Mouse (Mus musculus): Measurements from ENCODE around the gene Far2.
"Not testable (repeated sequence)": the region's sequence is repeated elsewhere in the genome, so short reads cannot be mapped to it uniquely, and the experiment has no call there.

The Far2 gene

GRCm38 (mm10) chr6:148116907-148117306, 69.8 kb downstream of the Far2 start:
- DNase-seq (ENCODE audit: low spot score in 2 of 2), result no peak

- no peak for DNase-seq (ENCODE audit: low spot score in 2 of 2)
Observed at GRCm38 (mm10) chr6:148117696-148118095, 70.6 kb downstream of the Far2 start.

- DNase-seq (ENCODE audit: low spot score in 2 of 2), result no peak
Observed at GRCm38 (mm10) chr6:148120703-148121102, 73.6 kb downstream of the Far2 start.

GRCm38 (mm10) chr6:148126851-148127250, 79.8 kb downstream of the Far2 start:
- peak; percentile 11 to 18 for DNase-seq (ENCODE audit: low spot score in 2 of 2)

GRCm38 (mm10) chr6:148132314-148132713, 85.3 kb downstream of the Far2 start:
- DNase-seq (ENCODE audit: low spot score in 2 of 2), result no peak

- no peak for DNase-seq (ENCODE audit: low spot score in 2 of 2)
Observed at GRCm38 (mm10) chr6:148133536-148133935, 86.5 kb downstream of the Far2 start.

- DNase-seq (ENCODE audit: low spot score in 2 of 2), result peak; percentile 75 to 79
Observed at GRCm38 (mm10) chr6:148135769-148136382, 88.8 kb downstream of the Far2 start.

- DNase-seq (ENCODE audit: low spot score in 2 of 2), result no peak
Observed at GRCm38 (mm10) chr6:148139288-148139995, 92.4 kb downstream of the Far2 start.

GRCm38 (mm10) chr6:148141874-148142273, 94.8 kb downstream of the Far2 start:
- no peak for DNase-seq (ENCODE audit: low spot score in 2 of 2)

- DNase-seq (ENCODE audit: low spot score in 2 of 2), result no peak
Observed at GRCm38 (mm10) chr6:148142421-148142820, 95.4 kb downstream of the Far2 start.

- not testable (repeated sequence) for DNase-seq (ENCODE audit: low spot score in 2 of 2)
Observed at GRCm38 (mm10) chr6:148152305-148152704, 105.2 kb downstream of the Far2 start.

GRCm38 (mm10) chr6:148172904-148173303, 125.8 kb downstream of the Far2 start:
- DNase-seq (ENCODE audit: low spot score in 2 of 2), result no peak

GRCm38 (mm10) chr6:148185694-148186093, 138.6 kb downstream of the Far2 start:
- DNase-seq (ENCODE audit: low spot score in 2 of 2), result no peak

GRCm38 (mm10) chr6:148193972-148194701, 147.1 kb downstream of the Far2 start:
- DNase-seq (ENCODE audit: low spot score in 2 of 2), result no peak

GRCm38 (mm10) chr6:148199177-148199576, 152.1 kb downstream of the Far2 start:
- no peak for DNase-seq (ENCODE audit: low spot score in 2 of 2)

GRCm38 (mm10) chr6:148199729-148200128, 152.7 kb downstream of the Far2 start:
- DNase-seq (ENCODE audit: low spot score in 2 of 2), result no peak

- no peak for DNase-seq (ENCODE audit: low spot score in 2 of 2)
Observed at GRCm38 (mm10) chr6:148205134-148205533, 158.1 kb downstream of the Far2 start.

- DNase-seq (ENCODE audit: low spot score in 2 of 2), result no peak
Observed at GRCm38 (mm10) chr6:148207522-148207921, 160.5 kb downstream of the Far2 start.

- no peak for DNase-seq (ENCODE audit: low spot score in 2 of 2)
Observed at GRCm38 (mm10) chr6:148211391-148211876, 164.4 kb downstream of the Far2 start.

- peak; percentile 98 to 99 for DNase-seq (ENCODE audit: low spot score in 2 of 2)
Observed at GRCm38 (mm10) chr6:148211897-148212680, 165.0 kb downstream of the Far2 start, which contains the start of gene Ergic2. TSS of gene Ergic2 (minus strand) at chr6:148212374.

- DNase-seq (ENCODE audit: low spot score in 2 of 2), result no peak
Observed at GRCm38 (mm10) chr6:148214765-148215164, 167.7 kb downstream of the Far2 start.

GRCm38 (mm10) chr6:148216752-148217151, 169.7 kb downstream of the Far2 start:
- no peak for DNase-seq (ENCODE audit: low spot score in 2 of 2)

Measured in right cerebral cortex, postnatal 36 days (tissue).